Mouse (Mus musculus) G1E (cell line): ENCODE results near the gene Maml3. TPM values are rescaled to one million over a fixed set of nuclear protein-coding genes. Genes with fewer than 3 reads are reported as not detected.

Source experiments
- ATAC-seq: 2 replicates; pipeline ENCODE4 v1.8.0; 2016; ENCODE audit warnings: mild to moderate bottlenecking; ENCODE audit not compliant: insufficient number of reproducible peaks, poor library complexity, low FRiP score, severe bottlenecking; ENCODE audit errors: extremely low read depth
- DNase-seq: peaks from one replicate; pipeline ENCODE4 v3.0.0; 2012; ENCODE audit warnings: low spot score
- H3K27me3 ChIP-seq: 2 replicates; pipeline ENCODE4 v1.6.1; 2012; ENCODE audit warnings: mild to moderate bottlenecking, low read length, inconsistent platforms; ENCODE audit not compliant: insufficient read depth
- H3K36me3 ChIP-seq: replicated peaks from 2 replicates; pipeline ENCODE3; 2012; ENCODE audit warnings: mild to moderate bottlenecking, inconsistent platforms
- H3K4me1 ChIP-seq: 2 replicates; pipeline ENCODE4 v1.6.1; 2012; ENCODE audit warnings: low read depth, low read length, inconsistent platforms, mixed read lengths; ENCODE audit not compliant: insufficient read depth
- H3K4me3 ChIP-seq: 2 replicates; pipeline ENCODE4 v1.5.1; 2012; ENCODE audit warnings: low read depth, mild to moderate bottlenecking, inconsistent platforms, low read length, moderate library complexity, mixed read lengths
- H3K9me3 ChIP-seq: replicated peaks from 2 replicates; pipeline ENCODE4 v1.6.1; 2012; ENCODE audit warnings: inconsistent platforms
- CTCF ChIP-seq: IDR thresholded peaks from 2 replicates; pipeline ENCODE4 v1.5.1; 2012; ENCODE audit warnings: low read depth, low read length, inconsistent platforms, mixed read lengths
- GATA1 ChIP-seq: IDR thresholded peaks from 2 replicates; pipeline ENCODE4 v1.6.1; 2012; ENCODE audit warnings: borderline replicate concordance, low read length, inconsistent platforms, mixed read lengths
- GATA2 ChIP-seq: IDR thresholded peaks from 2 replicates; pipeline ENCODE4 v1.6.1; 2012; ENCODE audit warnings: low read depth, low read length, inconsistent platforms, borderline replicate concordance
- POLR2AphosphoS5 ChIP-seq: IDR thresholded peaks from 2 replicates; pipeline ENCODE4 v1.6.1; 2012; ENCODE audit warnings: low read depth, low read length, inconsistent platforms; ENCODE audit not compliant: insufficient replicate concordance
- TAL1 ChIP-seq: conservative IDR thresholded peaks from 2 replicates; pipeline ENCODE4 v1.6.1; 2012; ENCODE audit warnings: low read depth, low read length, inconsistent platforms, mixed read lengths
- polyA plus RNA-seq: library from polyadenylated mRNA; stranded (reverse); fragments of >175 nt; gene quantifications from 2 replicates; pipeline ENCODE4 v1.2.3, GENCODE M21; 2012
- total RNA-seq, 2 experiments: library from RNA; stranded (forward) in 1 of 2; stranded (reverse) in 1 of 2; fragments of 200-1000 nt in 1 of 2; fragments of >200 nt in 1 of 2; fragmentation: Nextera tagmentation in 1 of 2; gene quantifications; 2 replicates each; pipeline ENCODE4 v1.2.3; 2014 to 2017

Gene Maml3
- total and polyA plus RNA-seq, 3 experiments, result 0.01 to 0.49 TPM; not detected in 1

- DNase-seq, result no peak
These were observed 442.9 kb downstream of the Maml3 start for GRCm38 (mm10) chr3:51661880-51662550.

DNA sequence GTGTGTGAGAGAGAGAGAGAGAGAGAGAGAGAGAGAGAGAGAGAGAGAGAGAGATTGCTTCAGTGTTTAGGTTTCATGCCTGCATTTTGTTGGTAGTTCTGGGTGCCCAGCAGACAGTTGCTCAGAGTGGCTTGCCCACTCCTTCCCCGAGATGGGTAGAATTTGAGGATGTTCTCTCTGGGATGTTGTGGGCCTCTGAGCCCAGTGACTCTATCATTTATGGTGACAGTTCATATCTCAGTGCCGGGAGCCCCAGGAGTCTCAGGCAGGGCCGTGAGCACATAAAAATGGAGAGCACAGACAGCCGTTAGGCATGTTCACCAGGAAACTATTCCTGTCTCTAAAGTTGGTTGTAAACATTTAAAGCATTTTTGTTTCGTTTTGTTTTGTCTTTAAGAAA, 443.5 kb downstream of the Maml3 start:
- H3K36me3 ChIP-seq, result no peaks in the 10 kb centered on the region
- H3K27me3 ChIP-seq, result no peaks in the 10 kb centered on the region
- ATAC-seq (no peak), DNase-seq (no peak)
- H3K9me3 ChIP-seq, result no peaks in the 10 kb centered on the region
- peaks cover 63% of the 10 kb centered on the region for H3K4me1 ChIP-seq
- TF ChIP-seq GATA2 (no peak), GATA1 (no peak), TAL1 (no peak), POLR2AphosphoS5 (no peak), CTCF (no peak)
- H3K4me3 ChIP-seq, result no peak overlapping the region

More at GRCm38 (mm10) chr3:51661880-51662550, 442.9 kb downstream of the Maml3 start:
- peaks cover 64% of the 10 kb centered on the region for H3K4me1 ChIP-seq
- no peaks in the 10 kb centered on the region for H3K9me3 ChIP-seq
- H3K4me3 ChIP-seq, result peak overlapping the region; percentile 33; the same call in 1 of the 2 replicates
- ATAC-seq, result no peak
- no peaks in the 10 kb centered on the region for H3K36me3 ChIP-seq
- no peak for TF ChIP-seq CTCF
- TF ChIP-seq TAL1, result no peak
- TF ChIP-seq GATA1, result no peak
- no peak for TF ChIP-seq GATA2
- TF ChIP-seq POLR2AphosphoS5, result no peak
- H3K27me3 ChIP-seq, result no peaks in the 10 kb centered on the region

- H3K4me1 ChIP-seq, result peaks cover 59% of the 10 kb centered on the region
- H3K9me3 ChIP-seq, result no peaks in the 10 kb centered on the region
- ATAC-seq (no peak), DNase-seq (no peak)
- H3K27me3 ChIP-seq, result no peaks in the 10 kb centered on the region
- no peaks in the 10 kb centered on the region for H3K36me3 ChIP-seq
- TF ChIP-seq GATA1, result no peak
- no peak for TF ChIP-seq GATA2
- no peak for TF ChIP-seq CTCF
- TF ChIP-seq TAL1, result no peak
- no peak for TF ChIP-seq POLR2AphosphoS5
- no peak overlapping the region for H3K4me3 ChIP-seq
These were observed 444.0 kb downstream of the Maml3 start for GRCm38 (mm10) chr3:51660821-51661276.

DNA sequence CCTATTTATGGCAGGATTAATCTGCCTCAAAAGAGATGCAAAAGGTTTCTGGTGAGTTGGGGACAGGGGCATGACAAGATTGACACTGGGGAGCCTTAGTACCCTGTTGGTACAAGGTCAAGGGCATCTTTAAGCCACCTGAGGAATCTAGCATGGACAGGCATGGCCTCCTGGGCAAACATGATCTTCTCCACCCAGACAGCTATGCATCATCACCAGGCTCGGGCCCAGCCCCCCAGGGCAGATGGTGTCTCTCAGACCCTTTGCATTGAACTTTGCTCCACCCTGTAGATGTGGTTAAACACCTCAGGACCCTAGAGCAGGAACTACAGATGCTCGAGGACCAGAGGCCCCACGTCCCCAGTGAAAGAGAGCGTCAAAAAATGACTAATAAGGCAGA, 444.8 kb downstream of the Maml3 start, which contains the start of gene Mgst2:
Gene Mgst2, plus strand, starts transcription at position 301 of the 400 bp plus-strand sequence.
- Histone ChIP-seq H3K9me3 (no peaks in the 10 kb centered on the region), H3K4me1 (peaks cover 61% of the 10 kb centered on the region), H3K36me3 (no peaks in the 10 kb centered on the region), H3K27me3 (no peaks in the 10 kb centered on the region), H3K4me3 (no peak within 1 kb of the TSS)
- no peak for TF ChIP-seq TAL1
- TF ChIP-seq POLR2AphosphoS5, result no peak
- no peak for TF ChIP-seq GATA1
- no peak for TF ChIP-seq GATA2
- TF ChIP-seq CTCF, result no peak
- DNase-seq (no peak), ATAC-seq (no peak)

DNA sequence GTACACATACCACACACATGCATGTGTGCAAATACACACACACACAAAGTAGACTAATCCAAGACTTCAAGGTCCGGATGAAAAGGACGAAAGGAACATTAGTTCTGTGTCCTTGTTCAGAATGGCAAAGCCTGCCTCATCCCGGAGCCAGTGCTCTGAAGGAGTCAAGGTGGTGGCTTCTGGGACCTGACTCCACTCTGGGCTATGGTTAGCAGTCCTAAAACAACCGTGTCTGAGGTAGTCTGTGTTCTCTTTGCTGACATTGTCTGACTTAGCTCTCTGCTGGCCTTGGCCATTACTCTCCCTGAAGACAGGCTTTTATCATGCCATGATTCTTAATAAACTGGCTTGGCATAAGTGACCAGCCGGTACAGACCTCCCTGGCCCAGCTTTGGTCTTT, 445.5 kb downstream of the Maml3 start:
- no peak for ATAC-seq
- DNase-seq, result no peak
- H3K36me3 ChIP-seq, result no peaks in the 10 kb centered on the region
- H3K4me1 ChIP-seq, result peaks cover 60% of the 10 kb centered on the region
- no peaks in the 10 kb centered on the region for H3K27me3 ChIP-seq
- TF ChIP-seq GATA1 (no peak), GATA2 (no peak), POLR2AphosphoS5 (no peak), CTCF (no peak), TAL1 (no peak)
- H3K9me3 ChIP-seq, result no peaks in the 10 kb centered on the region
- H3K4me3 ChIP-seq, result no peak overlapping the region

DNA sequence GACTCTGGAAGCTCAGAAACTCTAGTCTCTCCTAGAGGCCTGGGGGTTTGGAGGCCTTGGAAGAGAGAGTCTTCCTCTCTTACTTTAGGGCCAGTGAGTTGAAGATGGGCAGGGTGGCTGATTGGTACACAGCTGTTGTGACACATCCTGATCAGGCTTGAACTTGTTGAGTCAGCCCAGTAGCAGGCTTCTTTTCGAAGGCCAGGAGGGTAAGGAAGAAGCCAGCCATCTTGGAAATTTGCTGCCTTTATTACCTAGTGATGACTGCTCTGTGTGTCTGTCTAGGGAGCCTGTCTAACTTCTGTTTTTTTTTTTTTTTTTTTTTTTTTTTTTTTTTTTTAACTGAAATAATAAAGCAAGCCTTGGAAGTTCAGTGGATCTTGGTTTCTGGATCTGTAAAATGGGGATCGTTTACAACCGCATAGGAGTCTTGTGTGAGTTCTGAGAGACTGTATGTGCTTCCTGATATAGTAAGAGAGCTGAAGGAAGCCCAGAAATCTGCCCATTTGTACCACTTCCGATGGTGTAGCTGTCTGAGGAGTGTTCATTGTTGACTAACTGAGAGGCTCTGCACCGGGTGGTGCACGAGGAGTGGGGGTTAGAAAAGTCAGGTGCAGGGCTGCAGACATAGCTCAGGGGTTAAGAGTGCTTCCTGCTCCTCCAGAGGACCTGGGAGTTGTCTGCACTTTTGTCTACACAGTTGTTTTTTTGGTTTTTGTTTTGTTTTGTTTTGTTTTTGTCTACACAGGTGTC, 450.4 kb downstream of the Maml3 start:
- Histone ChIP-seq H3K4me3 (no peak overlapping the region), H3K36me3 (no peaks in the 10 kb centered on the region), H3K9me3 (no peaks in the 10 kb centered on the region), H3K4me1 (peaks cover 50% of the 10 kb centered on the region), H3K27me3 (peaks cover 2% of the 10 kb centered on the region; the same call in 1 of the 2 replicates)
- no peak for DNase-seq
- TF ChIP-seq GATA1, result no peak
- TF ChIP-seq CTCF, result no peak
- no peak for TF ChIP-seq POLR2AphosphoS5
- TF ChIP-seq TAL1, result no peak
- no peak for TF ChIP-seq GATA2
- no peak for ATAC-seq

DNA sequence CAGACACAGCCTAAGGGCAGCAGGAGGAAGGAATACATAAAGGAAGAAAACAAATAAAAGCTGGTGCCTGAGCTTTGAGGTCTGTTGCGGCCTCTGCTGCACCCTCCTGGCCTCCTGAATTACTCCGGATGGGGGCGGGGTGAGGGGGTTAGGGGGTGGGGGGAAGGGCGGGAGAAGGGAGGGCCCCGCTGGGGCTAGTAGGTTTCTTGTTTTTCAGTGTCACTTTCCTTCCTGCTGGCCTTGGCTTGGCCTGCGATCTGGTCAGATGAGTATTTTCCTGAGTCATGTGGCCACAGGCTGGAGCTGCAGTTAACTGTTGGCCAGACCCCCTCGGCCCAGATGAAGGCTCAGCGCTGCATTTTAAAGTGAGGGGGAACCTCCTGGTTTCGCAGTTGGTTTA, 452.2 kb downstream of the Maml3 start:
- DNase-seq (peak; percentile 75), ATAC-seq (peak; percentile 61)
- peaks cover 60% of the 10 kb centered on the region for H3K4me1 ChIP-seq

More for the DNA sequence above, 452.2 kb downstream of the Maml3 start:
- H3K27me3 ChIP-seq, result peaks cover 2% of the 10 kb centered on the region; the same call in 1 of the 2 replicates
- no peaks in the 10 kb centered on the region for H3K36me3 ChIP-seq
- no peaks in the 10 kb centered on the region for H3K9me3 ChIP-seq
- TF ChIP-seq GATA2 (no peak), TAL1 (no peak), CTCF (no peak), GATA1 (no peak), POLR2AphosphoS5 (no peak)
- H3K4me3 ChIP-seq, result peak overlapping the region; percentile 55; the same call in 1 of the 2 replicates
